Mouse (Mus musculus) brain, embryonic 14.5 days (tissue): ENCODE results near the gene Rfx2.

Experiments
- CTCF ChIP-seq: fragments of 200-500 bp; IDR thresholded peaks from 2 replicates; pipeline ENCODE4 v1.5.1; 2012; ENCODE audit warnings: inconsistent platforms, mild to moderate bottlenecking, moderate library complexity, borderline replicate concordance; ENCODE audit not compliant: insufficient read depth, insufficient read length; ENCODE audit errors: extremely low read depth
- POLR2A ChIP-seq: fragments of 200-500 bp; IDR thresholded peaks from 2 replicates; pipeline ENCODE4 v1.6.1; 2012; ENCODE audit warnings: mild to moderate bottlenecking, inconsistent platforms, borderline replicate concordance; ENCODE audit not compliant: poor library complexity, insufficient read depth, insufficient read length, severe bottlenecking; ENCODE audit errors: extremely low read depth

DNA sequence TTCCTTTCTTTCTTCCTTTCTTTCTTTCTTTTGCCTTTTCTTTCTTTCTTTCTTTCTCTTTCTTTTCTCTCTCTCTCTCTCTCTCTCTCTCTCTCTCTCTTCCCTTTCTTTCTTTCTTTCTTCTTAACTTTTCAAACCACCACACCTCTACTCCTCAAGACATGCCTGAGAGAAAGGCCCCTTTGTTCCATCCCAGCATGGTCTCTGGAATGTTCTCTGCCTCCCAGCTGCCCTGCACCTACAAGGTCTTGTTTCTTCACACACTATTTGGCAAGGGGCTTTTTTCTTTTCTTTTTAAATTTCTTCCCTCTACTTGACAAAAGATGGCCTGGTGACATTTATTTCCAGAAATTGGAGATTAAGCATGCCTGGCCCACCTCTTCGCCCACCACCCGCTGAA is 101.2 kb downstream of the Rfx2 start:
- TF ChIP-seq CTCF = no peak
- no peak for TF ChIP-seq POLR2A
